Mouse (Mus musculus): ENCODE data around the gene Ctdspl. TPM values are rescaled to one million over a fixed set of nuclear protein-coding genes. Genes with fewer than 3 reads are reported as not detected.

Gene Ctdspl
- polyA plus RNA-seq, 1 experiment from 2014 or later = 27.8 TPM

- Histone ChIP-seq H3K9me3 (ENCODE audit: low read length) (no peaks in the 10 kb centered on the region), H3K4me1 (ENCODE audit: insufficient read depth, low read depth, low read length) (peaks cover 12% of the 10 kb centered on the region; the same call in 1 of the 2 replicates), H3K27ac (ENCODE audit: low read length) (no peak overlapping the region; the same call in 1 of the 2 replicates), H3K27me3 (replicated peaks; ENCODE audit: insufficient read depth, low read length) (no peaks in the 10 kb centered on the region), H3K9ac (replicated peaks; ENCODE audit: low read depth) (no peak overlapping the region), H3K36me3 (ENCODE audit: insufficient read depth, low read length) (no peaks in the 10 kb centered on the region), H3K4me3 (ENCODE audit: low read depth, low read length) (no peak overlapping the region), H3K4me2 (replicated peaks; ENCODE audit: low read depth, low read length) (no peak overlapping the region)
- no peak for DNase-seq (ENCODE audit: low spot score)
- ATAC-seq = peak; percentile 8; the same call in 1 of the 2 replicates
- TF ChIP-seq EP300 (IDR thresholded peaks at IDR 0.05) (no peak), CTCF (IDR thresholded peaks at IDR 0.05) (no peak)
- WGBS = 43% methylated on average over 18 of the region's 18 CpGs
Measured at GRCm38 (mm10) chr9:118964263-118965034, 38.2 kb downstream of the Ctdspl start.

GRCm38 (mm10) chr9:118969810-118970209, 43.6 kb downstream of the Ctdspl start:
- no peak overlapping the region for H3K27ac ChIP-seq (ENCODE audit: low read length)
- H3K9me3 ChIP-seq (ENCODE audit: low read length) = no peaks in the 10 kb centered on the region
- H3K4me3 ChIP-seq (ENCODE audit: low read depth, low read length) = no peak overlapping the region
- H3K27me3 ChIP-seq (replicated peaks; ENCODE audit: insufficient read depth, low read length) = no peaks in the 10 kb centered on the region
- 80% methylated on average over 4 of the region's 4 CpGs for WGBS
- peaks cover 16% of the 10 kb centered on the region for H3K4me1 ChIP-seq (ENCODE audit: insufficient read depth, low read depth, low read length)
- H3K4me2 ChIP-seq (replicated peaks; ENCODE audit: low read depth, low read length) = no peak overlapping the region
- ATAC-seq (0 out of 2 replicates have a peak, but pooled peaks have one; percentile 40), DNase-seq (ENCODE audit: low spot score) (no peak)
- no peaks in the 10 kb centered on the region for H3K36me3 ChIP-seq (ENCODE audit: insufficient read depth, low read length)
- TF ChIP-seq CTCF (IDR thresholded peaks at IDR 0.05) (no peak), EP300 (IDR thresholded peaks at IDR 0.05) (no peak)
- H3K9ac ChIP-seq (replicated peaks; ENCODE audit: low read depth) = no peak overlapping the region

GRCm38 (mm10) chr9:118973028-118973427, 46.8 kb downstream of the Ctdspl start:
- Histone ChIP-seq H3K27ac (ENCODE audit: low read length) (peak overlapping the region; percentile 81), H3K4me3 (ENCODE audit: low read depth, low read length) (no peak overlapping the region), H3K9me3 (ENCODE audit: low read length) (no peaks in the 10 kb centered on the region), H3K9ac (replicated peaks; ENCODE audit: low read depth) (no peak overlapping the region), H3K4me1 (ENCODE audit: insufficient read depth, low read depth, low read length) (peaks cover 28% of the 10 kb centered on the region), H3K27me3 (replicated peaks; ENCODE audit: insufficient read depth, low read length) (no peaks in the 10 kb centered on the region), H3K36me3 (ENCODE audit: insufficient read depth, low read length) (no peaks in the 10 kb centered on the region), H3K4me2 (replicated peaks; ENCODE audit: low read depth, low read length) (no peak overlapping the region)
- 66% methylated on average over 7 of the region's 7 CpGs for WGBS
- TF ChIP-seq CTCF (IDR thresholded peaks at IDR 0.05) (no peak), EP300 (IDR thresholded peaks at IDR 0.05) (no peak)
- ATAC-seq (0 out of 2 replicates have a peak, but pooled peaks have one; percentile 6), DNase-seq (ENCODE audit: low spot score) (no peak)

GRCm38 (mm10) chr9:118973566-118973965, 47.3 kb downstream of the Ctdspl start:
- ATAC-seq (no peak), DNase-seq (ENCODE audit: low spot score) (no peak)
- WGBS = 47% methylated on average over 5 of the region's 5 CpGs
- no peak overlapping the region for H3K4me3 ChIP-seq (ENCODE audit: low read depth, low read length)
- H3K36me3 ChIP-seq (ENCODE audit: insufficient read depth, low read length) = no peaks in the 10 kb centered on the region
- H3K4me2 ChIP-seq (replicated peaks; ENCODE audit: low read depth, low read length) = no peak overlapping the region
- no peaks in the 10 kb centered on the region for H3K27me3 ChIP-seq (replicated peaks; ENCODE audit: insufficient read depth, low read length)
- TF ChIP-seq CTCF (IDR thresholded peaks at IDR 0.05) (no peak), EP300 (IDR thresholded peaks at IDR 0.05) (no peak)
- H3K4me1 ChIP-seq (ENCODE audit: insufficient read depth, low read depth, low read length) = peaks cover 28% of the 10 kb centered on the region
- H3K9ac ChIP-seq (replicated peaks; ENCODE audit: low read depth) = no peak overlapping the region
- peak overlapping the region; percentile 81 for H3K27ac ChIP-seq (ENCODE audit: low read length)
- no peaks in the 10 kb centered on the region for H3K9me3 ChIP-seq (ENCODE audit: low read length)

GRCm38 (mm10) chr9:118974148-118974547, 47.9 kb downstream of the Ctdspl start:
- Histone ChIP-seq H3K4me3 (ENCODE audit: low read depth, low read length) (no peak overlapping the region), H3K4me2 (replicated peaks; ENCODE audit: low read depth, low read length) (no peak overlapping the region), H3K27me3 (replicated peaks; ENCODE audit: insufficient read depth, low read length) (no peaks in the 10 kb centered on the region), H3K9me3 (ENCODE audit: low read length) (no peaks in the 10 kb centered on the region), H3K4me1 (ENCODE audit: insufficient read depth, low read depth, low read length) (peaks cover 28% of the 10 kb centered on the region), H3K9ac (replicated peaks; ENCODE audit: low read depth) (no peak overlapping the region), H3K27ac (ENCODE audit: low read length) (peak overlapping the region; percentile 81), H3K36me3 (ENCODE audit: insufficient read depth, low read length) (no peaks in the 10 kb centered on the region)
- TF ChIP-seq CTCF (IDR thresholded peaks at IDR 0.05) (no peak), EP300 (IDR thresholded peaks at IDR 0.05) (no peak)
- WGBS = 15% methylated on average over 5 of the region's 5 CpGs
- no peak for ATAC-seq
- no peak for DNase-seq (ENCODE audit: low spot score)

- Histone ChIP-seq H3K4me1 (ENCODE audit: insufficient read depth, low read depth, low read length) (peaks cover 32% of the 10 kb centered on the region), H3K4me2 (replicated peaks; ENCODE audit: low read depth, low read length) (0 out of 2 replicates have a peak overlapping the region, but pooled peaks have one; percentile 11), H3K9me3 (ENCODE audit: low read length) (no peaks in the 10 kb centered on the region), H3K9ac (replicated peaks; ENCODE audit: low read depth) (no peak overlapping the region), H3K4me3 (ENCODE audit: low read depth, low read length) (no peak overlapping the region), H3K27ac (ENCODE audit: low read length) (peak overlapping the region; percentile 88), H3K36me3 (ENCODE audit: insufficient read depth, low read length) (no peaks in the 10 kb centered on the region), H3K27me3 (replicated peaks; ENCODE audit: insufficient read depth, low read length) (no peaks in the 10 kb centered on the region)
- peak; percentile 85 for TF ChIP-seq EP300 (IDR thresholded peaks at IDR 0.05)
- TF ChIP-seq CTCF (IDR thresholded peaks at IDR 0.05) = no peak
- DNase-seq (ENCODE audit: low spot score) (peak; percentile 86), ATAC-seq (peak; percentile 93)
- WGBS = 49% methylated on average over 11 of the region's 11 CpGs
Measured at GRCm38 (mm10) chr9:118975211-118975671, 49.0 kb downstream of the Ctdspl start.
